Mouse (Mus musculus) midbrain, postnatal 0 days (tissue): ENCODE measurements around the gene Pidd1. TPM values are rescaled to one million over a fixed set of nuclear protein-coding genes. Genes with fewer than 3 reads are reported as not detected.

Experiments
- ATAC-seq: fragments of 200-750 bp; cut with Nextera tagmentation; 2 replicates; pipeline ENCODE4 v1.8.0; 2017; ENCODE audit warnings: moderate number of reproducible peaks, mild to moderate bottlenecking, moderate TSS enrichment, moderate library complexity; ENCODE audit not compliant: low FRiP score
- DNase-seq: peaks from one replicate; pipeline ENCODE4 v3.0.0-alpha.2; 2015; ENCODE audit warnings: low spot score
- H3K27ac ChIP-seq: fragments of 300-500 bp; sonication (generic); 2 replicates; pipeline ENCODE4 v1.5.1; 2014; ENCODE audit warnings: low read depth, mild to moderate bottlenecking, low read length, mixed read lengths
- H3K27me3 ChIP-seq: fragments of 300-500 bp; sonication (generic); 2 replicates; pipeline ENCODE4 v1.6.1; 2014; ENCODE audit warnings: low read length, control low read depth, mixed read lengths; ENCODE audit not compliant: insufficient read depth
- H3K36me3 ChIP-seq: fragments of 300-500 bp; sonication (generic); 2 replicates; pipeline ENCODE4 v1.6.1; 2014; ENCODE audit warnings: low read length, control low read depth, mixed read lengths; ENCODE audit not compliant: insufficient read depth
- H3K4me1 ChIP-seq: fragments of 300-500 bp; sonication (generic); 2 replicates; pipeline ENCODE4 v1.6.1; 2014; ENCODE audit warnings: mild to moderate bottlenecking, control low read depth, antibody characterized with exemption, low read length, mixed read lengths; ENCODE audit not compliant: insufficient read depth
- H3K4me2 ChIP-seq: fragments of 300-500 bp; sonication (generic); 2 replicates; pipeline ENCODE4 v1.6.1; 2014; ENCODE audit warnings: low read depth, mild to moderate bottlenecking, low read length, mixed read lengths; ENCODE audit not compliant: poor library complexity, severe bottlenecking
- H3K4me3 ChIP-seq: fragments of 300-500 bp; sonication (generic); 2 replicates; pipeline ENCODE4 v1.5.1; 2014; ENCODE audit warnings: low read depth, mild to moderate bottlenecking, low read length, moderate library complexity
- H3K9ac ChIP-seq: fragments of 300-500 bp; sonication (generic); replicated peaks from 2 replicates; pipeline ENCODE4 v1.6.1; 2014; ENCODE audit warnings: mild to moderate bottlenecking, low read length, moderate library complexity, mixed read lengths; ENCODE audit not compliant: poor library complexity, severe bottlenecking
- H3K9me3 ChIP-seq: fragments of 300-500 bp; sonication (generic); 2 replicates; pipeline ENCODE4 v1.6.1; 2016; ENCODE audit warnings: low read length, control low read depth
- CTCF ChIP-seq: IDR thresholded peaks from 2 replicates; pipeline ENCODE4 v1.5.1; 2016; ENCODE audit warnings: antibody characterized with exemption, mild to moderate bottlenecking
- WGBS: fragments of 180-500 bp; shearing (Covaris S2); extraction: QIAGEN DNeasy Blood & Tissue Kit; methylation state at CpG from one replicate; pipeline ENCODE4 v1.1.7; 2014; 5-methylcytosine and 5-hydroxymethylcytosine counted together
- polyA plus RNA-seq: library from polyadenylated mRNA; unstranded; fragments of >200 nt; fragmentation: Nextera tagmentation; extraction: Ambion mirVana; gene quantifications from 2 replicates; pipeline ENCODE4 v1.2.1, GENCODE M21; 2015
- total RNA-seq: library from RNA; depleted of rRNA; stranded (reverse); fragments of >200 nt; gene quantifications from 2 replicates; pipeline ENCODE4 v1.2.3, GENCODE M21; 2014

Pidd1 gene
- total and polyA plus RNA-seq, 2 experiments from 2014 or later = 1.3 to 1.6 TPM

DNA sequence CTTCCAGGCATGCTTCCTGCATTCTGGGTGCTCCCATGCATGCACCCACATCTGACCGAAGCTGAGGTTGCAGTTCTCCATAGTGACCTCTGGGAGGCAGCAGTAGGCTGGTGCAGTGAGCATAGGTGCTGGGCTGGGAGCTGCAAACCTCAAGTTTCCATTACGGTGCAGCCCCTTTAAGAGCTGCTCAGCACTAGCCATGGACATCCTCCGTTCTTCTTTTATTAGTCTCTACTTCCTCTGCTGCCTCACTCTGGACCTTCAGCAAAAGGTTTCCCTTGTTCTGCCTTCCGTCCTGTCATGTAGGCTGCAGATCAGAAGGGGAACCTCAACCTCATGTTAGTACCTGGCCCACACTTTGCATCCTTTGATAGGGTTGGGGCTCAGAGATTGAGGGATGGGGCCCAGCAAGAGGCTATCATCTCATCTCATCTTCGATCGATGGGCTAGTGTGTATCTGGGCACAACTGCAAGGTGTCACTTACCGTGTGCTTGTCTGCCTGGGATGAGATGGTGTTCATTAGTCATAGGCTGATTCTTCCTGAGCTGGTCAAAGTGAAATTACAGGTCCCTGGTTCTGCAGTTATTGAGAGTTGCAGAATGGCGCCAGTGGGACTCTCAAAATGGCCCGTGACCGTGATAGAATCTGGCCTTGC lies 37.1 kb upstream of the Pidd1 start:
- 6% methylated on average over 10 of the region's 10 CpGs for WGBS
- H3K4me1 ChIP-seq = peaks cover 15% of the 10 kb centered on the region; the same call in 1 of the 2 replicates
- 0 out of 2 replicates have a peak overlapping the region, but pooled peaks have one; percentile 37 for H3K9ac ChIP-seq

GRCm38 (mm10) chr7:141478270-141478748 lies 34.5 kb upstream of the Pidd1 start:
- Histone ChIP-seq H3K36me3 (no peaks in the 10 kb centered on the region), H3K4me2 (no peak overlapping the region), H3K9me3 (no peaks in the 10 kb centered on the region), H3K9ac (no peak overlapping the region), H3K4me3 (no peak overlapping the region), H3K27me3 (peaks cover 12% of the 10 kb centered on the region), H3K4me1 (peaks cover 16% of the 10 kb centered on the region), H3K27ac (no peak overlapping the region)
- 70% methylated on average over 5 of the region's 5 CpGs for WGBS
- ATAC-seq = no peak
- DNase-seq = no peak
- TF ChIP-seq CTCF = no peak

More for the DNA sequence above, 37.1 kb upstream of the Pidd1 start:
- ATAC-seq (peak; percentile 48), DNase-seq (peak; percentile 91)
- H3K27ac ChIP-seq = peak overlapping the region; percentile 81
- H3K27me3 ChIP-seq = peaks cover 8% of the 10 kb centered on the region
- no peaks in the 10 kb centered on the region for H3K9me3 ChIP-seq
- no peaks in the 10 kb centered on the region for H3K36me3 ChIP-seq
- H3K4me2 ChIP-seq = peak overlapping the region; percentile 83
- peak overlapping the region; percentile 69 for H3K4me3 ChIP-seq
- TF ChIP-seq CTCF = peak; percentile 94

- no peak overlapping the region for H3K27ac ChIP-seq
- WGBS = 75% methylated on average over 4 of the region's 4 CpGs
- peaks cover 10% of the 10 kb centered on the region for H3K4me1 ChIP-seq
- no peak for TF ChIP-seq CTCF
- DNase-seq = no peak
- peaks cover 12% of the 10 kb centered on the region for H3K27me3 ChIP-seq
- H3K4me3 ChIP-seq = no peak overlapping the region
- ATAC-seq = no peak
- no peak overlapping the region for H3K9ac ChIP-seq
- no peak overlapping the region for H3K4me2 ChIP-seq
- peaks cover 1% of the 10 kb centered on the region for H3K36me3 ChIP-seq
- no peaks in the 10 kb centered on the region for H3K9me3 ChIP-seq
Measured at GRCm38 (mm10) chr7:141477578-141478269, 33.9 kb upstream of the Pidd1 start.

- Histone ChIP-seq H3K27me3 (peaks cover 12% of the 10 kb centered on the region), H3K4me3 (no peak overlapping the region), H3K27ac (no peak overlapping the region), H3K9ac (no peak overlapping the region), H3K4me2 (peak overlapping the region; percentile 93; the same call in 1 of the 2 replicates), H3K9me3 (no peaks in the 10 kb centered on the region), H3K4me1 (peaks cover 10% of the 10 kb centered on the region), H3K36me3 (peaks cover 5% of the 10 kb centered on the region)
- TF ChIP-seq CTCF = peak; percentile 19
- DNase-seq = no peak
- no peak for ATAC-seq
- WGBS = 18% methylated on average over 7 of the region's 7 CpGs
Measured at GRCm38 (mm10) chr7:141476981-141477370, 33.2 kb upstream of the Pidd1 start.

- Histone ChIP-seq H3K36me3 (peaks cover 7% of the 10 kb centered on the region), H3K9ac (no peak overlapping the region), H3K9me3 (no peaks in the 10 kb centered on the region), H3K27me3 (peaks cover 12% of the 10 kb centered on the region), H3K27ac (0 out of 2 replicates have a peak overlapping the region, but pooled peaks have one; percentile 9), H3K4me3 (peak overlapping the region; percentile 74; the same call in 1 of the 2 replicates), H3K4me2 (peak overlapping the region; percentile 93), H3K4me1 (peaks cover 10% of the 10 kb centered on the region)
- 3% methylated on average over 11 of the region's 17 CpGs for WGBS
- DNase-seq = no peak
- peak; percentile 27; the same call in 1 of the 2 replicates for TF ChIP-seq CTCF
- 0 out of 2 replicates have a peak, but pooled peaks have one; percentile 11 for ATAC-seq
Measured at GRCm38 (mm10) chr7:141476226-141476980, 32.6 kb upstream of the Pidd1 start.
